Comparison of ENCODE assay signal across 29 mouse cellular contexts in genomic region chr7:120109676-120110075, GRCm38 (mm10). TPM values are rescaled to one million over a fixed set of nuclear protein-coding genes. Genes with fewer than 3 reads are reported as not detected.
DNase-seq lines count a peak whose midpoint lies in the region; ATAC-seq lines count a peak whose summit lies in the region.
"Had no signal": no experiment of that assay in that cellular context is flagged by ENCODE, and none has a peak within 500 bp of the region (broad histone marks: within the 10 kb centered on the region; RNA-seq: fewer than 3 reads in every experiment).

No protein-coding gene starts in this region.

- intact Hi-C loops in heart, postnatal 36 days (cut with DNase I) = loop anchor here (5.0 to 10.0 kb wide), 3 partner anchors 392 to 715 kb away; partner anchors contain the start of gene Uqcrc2

- no peaks in the 10 kb centered on the region for H3K27me3 ChIP-seq in heart, embryonic 15.5 days
- H3K27me3 ChIP-seq: heart, embryonic 12.5 days; hindbrain, embryonic 12.5 days; hindbrain, embryonic 15.5 days had no signal

- H3K4me1 ChIP-seq in heart, embryonic 15.5 days (replicated peaks) = peaks cover 12% of the 10 kb centered on the region; the same call in 1 of the 2 replicates
- H3K4me1 ChIP-seq: forebrain, embryonic 10.5 days; hindbrain, embryonic 15.5 days had no signal

- no peak for ATAC-seq in heart, embryonic 15.5 days (replicated peaks; ENCODE audit: insufficient number of reproducible peaks, insufficient read depth, low FRiP score, low read depth)
- ATAC-seq in granulocyte monocyte progenitor cell, adult 5-6 weeks (replicated peaks; ENCODE audit: poor library complexity, severe bottlenecking) = no peak
- ATAC-seq: activated CD4-positive, CD25-positive, alpha-beta regulatory T cell, adult 4 months; forebrain, embryonic 14.5 days; forebrain, postnatal 0 days; intestine, postnatal 0 days had no signal

- 51% methylated on average over 5 of the region's 5 CpGs for WGBS in heart, embryonic 15.5 days

- peak; percentile 72 to 88 for DNase-seq in adrenal gland, adult (ENCODE audit: inconsistent age in 2 of 2, low spot score in 1 of 2)
- no peak for DNase-seq in adrenal gland, adult 18-20 months (ENCODE audit: low spot score in 2 of 2)
- no peak for DNase-seq in heart, postnatal 36 days
- peak; percentile 54 for DNase-seq in ovary, adult 18-20 months (ENCODE audit: low spot score)
- no peak for DNase-seq in ovary, postnatal 36 days (ENCODE audit: low spot score)
- DNase-seq: cerebellum, adult 18-20 months; cerebellum, adult 9-10 months; cerebellum, postnatal 14 days; forebrain, postnatal 0 days; gastrocnemius, adult 2 months; gastrocnemius, postnatal 14 days; heart, adult 18-20 months; heart, postnatal 14 days had no signal

- no peak overlapping the region for H3K4me3 ChIP-seq in heart, embryonic 15.5 days
- H3K4me3 ChIP-seq: forebrain, embryonic 10.5 days; gastrocnemius, adult 2 months; heart, embryonic 12.5 days; hindbrain, embryonic 12.5 days; hindbrain, embryonic 15.5 days had no signal

- H3K27ac ChIP-seq in heart, embryonic 15.5 days = 0 out of 2 replicates have a peak overlapping the region, but pooled peaks have one; percentile 12
- H3K27ac ChIP-seq: forebrain, embryonic 10.5 days; gastrocnemius, adult 2 months; hindbrain, embryonic 12.5 days; hindbrain, embryonic 15.5 days had no signal

- no peak overlapping the region for H3K9ac ChIP-seq in heart, embryonic 15.5 days
- H3K9ac ChIP-seq: forebrain, postnatal 0 days; heart, embryonic 12.5 days; hindbrain, embryonic 12.5 days; hindbrain, embryonic 15.5 days had no signal

- no peaks in the 10 kb centered on the region for H3K9me3 ChIP-seq in heart, embryonic 15.5 days (replicated peaks)
- H3K9me3 ChIP-seq: forebrain, embryonic 10.5 days; heart, embryonic 12.5 days; hindbrain, embryonic 12.5 days; hindbrain, embryonic 15.5 days had no signal

- H3K36me3 ChIP-seq in heart, embryonic 15.5 days = no peaks in the 10 kb centered on the region
- H3K36me3 ChIP-seq: forebrain, embryonic 10.5 days; hindbrain, embryonic 12.5 days; hindbrain, embryonic 15.5 days had no signal

- no peak overlapping the region for H3K4me2 ChIP-seq in heart, embryonic 15.5 days
- H3K4me2 ChIP-seq: heart, embryonic 12.5 days; hindbrain, embryonic 12.5 days; hindbrain, embryonic 15.5 days had no signal

RNA-seq across cellular contexts. Expression of gene Tmem159, which starts 7.5 kb away (rescaled TPM):
- total RNA-seq in adrenal gland, adult 18-20 months (2021) = 100 to 1,000 TPM in 1 of 2 experiments, 10 to 100 TPM in 1; 74.7 to 102 TPM
- 24.1 and 27.3 TPM in 2 replicates for polyA plus RNA-seq in heart, embryonic 15.5 days (2015; fragmentation: Nextera tagmentation; extraction: Ambion mirVana)
- 10 to 100 TPM; 24.1 to 54.3 TPM for total RNA-seq in heart, postnatal 36 days (2021)
- total RNA-seq in granulocyte monocyte progenitor cell, adult 5-6 weeks (2014; fragmentation: Nextera tagmentation) = 4.7 and 14.4 TPM in 2 replicates
- 7.7 and 7.8 TPM in 2 replicates for total RNA-seq in granulocyte monocyte progenitor cell, adult 5-6 weeks (2017)

RNA-seq across cellular contexts. Expression of gene Dnah3, which starts 14.6 kb away (rescaled TPM):
- under 1 TPM; 0.03 to 0.26 TPM for total RNA-seq in adrenal gland, adult 18-20 months (2021)
- 0.08 and 0.22 TPM in 2 replicates for polyA plus RNA-seq in heart, embryonic 15.5 days (2015; fragmentation: Nextera tagmentation; extraction: Ambion mirVana)
- not detected for total RNA-seq in heart, postnatal 36 days (2021)
- not detected in 2 replicates for total RNA-seq in granulocyte monocyte progenitor cell, adult 5-6 weeks (2014; fragmentation: Nextera tagmentation)
- total RNA-seq in granulocyte monocyte progenitor cell, adult 5-6 weeks (2017) = not detected in 2 replicates
- total RNA-seq: ES-E14; gastrocnemius, postnatal 14 days; gastrocnemius, postnatal 4 days; hematopoietic stem cell, adult 5-6 weeks had no signal
- polyA plus RNA-seq: embryonic facial prominence, embryonic 11.5 days; heart, embryonic 12.5 days; intestine, embryonic 14.5 days; intestine, postnatal 0 days had no signal

RNA-seq across cellular contexts. Expression of gene Zp2, which starts 35.4 kb away (rescaled TPM):
- not detected for total RNA-seq in adrenal gland, adult 18-20 months (2021)
- 0.06 and 0.14 TPM in 2 replicates for polyA plus RNA-seq in heart, embryonic 15.5 days (2015; fragmentation: Nextera tagmentation; extraction: Ambion mirVana)
- 1 to 10 TPM in 1 of 2 experiments, under 1 TPM in 1; 0.65 to 1.8 TPM for total RNA-seq in heart, postnatal 36 days (2021)
- total RNA-seq in granulocyte monocyte progenitor cell, adult 5-6 weeks (2014; fragmentation: Nextera tagmentation) = not detected in 2 replicates
- total RNA-seq in granulocyte monocyte progenitor cell, adult 5-6 weeks (2017) = not detected in 2 replicates
- total RNA-seq: ES-E14; forebrain, postnatal 0 days; hematopoietic stem cell, adult 5-6 weeks had no signal
- polyA plus RNA-seq: activated CD4-positive, CD25-positive, alpha-beta regulatory T cell, adult 4 months; brain, embryonic 14.5 days; embryonic facial prominence, embryonic 11.5 days; forebrain, embryonic 10.5 days; forebrain, embryonic 14.5 days; heart, embryonic 12.5 days; heart, embryonic 16.5 days; hindbrain, embryonic 12.5 days; hindbrain, embryonic 15.5 days; intestine, embryonic 14.5 days had no signal

Comparison
In these comparisons a context has a peak if more than half of its experiments do, and no peak if none do; other contexts are left out.
1. DNase-seq: peak in adrenal gland, adult (2 of 2) and ovary, adult 18-20 months (single experiment); none in adrenal gland, adult 18-20 months (0 of 2), heart, postnatal 36 days (0 of 2) and ovary, postnatal 36 days (single experiment).